Mouse (Mus musculus) liver, adult 2 months (tissue): ENCODE data around the gene Trim38. TPM values are rescaled to one million over a fixed set of nuclear protein-coding genes. Genes with fewer than 3 reads are reported as not detected.

Source experiments
- DNase-seq: peaks from one replicate; pipeline ENCODE4 v3.0.0-alpha.2; 2011; ENCODE audit warnings: low read depth, low spot score; ENCODE audit errors: extremely low read depth
- H3K27ac ChIP-seq: fragments of 200-500 bp; replicated peaks from 2 replicates; pipeline ENCODE4 v1.5.1; 2012; ENCODE audit warnings: low read depth, mild to moderate bottlenecking, control low read depth, inconsistent platforms, low read length; ENCODE audit not compliant: insufficient read depth
- H3K27me3 ChIP-seq: fragments of 200-500 bp; 2 replicates; pipeline ENCODE4 v1.6.1; 2012; ENCODE audit warnings: mild to moderate bottlenecking, moderate library complexity, low read length, inconsistent platforms; ENCODE audit not compliant: control insufficient read depth, insufficient read depth
- H3K36me3 ChIP-seq: fragments of 200-500 bp; 2 replicates; pipeline ENCODE4 v1.6.1; 2012; ENCODE audit warnings: low read length, inconsistent platforms; ENCODE audit not compliant: control insufficient read depth, insufficient read depth
- H3K4me1 ChIP-seq: fragments of 200-500 bp; 2 replicates; pipeline ENCODE4 v1.6.1; 2011; ENCODE audit warnings: low read length; ENCODE audit not compliant: control insufficient read depth, insufficient read depth
- H3K4me3 ChIP-seq: fragments of 200-500 bp; 2 replicates; pipeline ENCODE4 v1.5.1; 2011; ENCODE audit warnings: low read depth, mild to moderate bottlenecking, control low read depth, low read length, moderate library complexity; ENCODE audit not compliant: insufficient read depth
- H3K79me2 ChIP-seq: fragments of 200-500 bp; 2 replicates; pipeline ENCODE4 v1.6.1; 2012; ENCODE audit warnings: inconsistent platforms, mild to moderate bottlenecking, low read length, moderate library complexity; ENCODE audit not compliant: control insufficient read depth, insufficient read depth
- H3K9ac ChIP-seq: fragments of 200-500 bp; 2 replicates; pipeline ENCODE4 v1.6.1; 2012; ENCODE audit warnings: low read depth, mild to moderate bottlenecking, control low read depth, inconsistent platforms, low read length
- CTCF ChIP-seq: fragments of 200-500 bp; IDR thresholded peaks from 2 replicates; pipeline ENCODE4 v1.5.1; 2011; ENCODE audit warnings: low read depth, low read length, control low read depth
- POLR2A ChIP-seq: fragments of 200-500 bp; IDR thresholded peaks from 2 replicates; pipeline ENCODE4 v1.6.1; 2011; ENCODE audit warnings: low read length, control low read depth; ENCODE audit not compliant: insufficient read depth; ENCODE audit errors: extremely low read depth
- WGBS: fragments of 180-500 bp; shearing (Covaris S2); methylation state at CpG from one replicate; pipeline ENCODE4 v1.1.7; 2018; 5-methylcytosine and 5-hydroxymethylcytosine counted together
- polyA plus RNA-seq: library from polyadenylated mRNA; depleted of rRNA; stranded (reverse); fragments of >200 nt; gene quantifications from 2 replicates; pipeline ENCODE4 v1.2.3, GENCODE M21; 2012
- total RNA-seq: library from RNA; depleted of rRNA; stranded (reverse); fragments of >200 nt; gene quantifications from 2 replicates; pipeline ENCODE4 v1.2.3, GENCODE M21; 2014

Trim38 gene
- total and polyA plus RNA-seq, 2 experiments, result not detected

- H3K27ac ChIP-seq, result no peak overlapping the region
- no peaks in the 10 kb centered on the region for H3K27me3 ChIP-seq
- TF ChIP-seq POLR2A, result no peak
- no peak for TF ChIP-seq CTCF
- no peak overlapping the region for H3K4me3 ChIP-seq
- H3K79me2 ChIP-seq, result no peaks in the 10 kb centered on the region
- peaks cover 7% of the 10 kb centered on the region; the same call in 1 of the 2 replicates for H3K4me1 ChIP-seq
- no peak overlapping the region for H3K9ac ChIP-seq
- DNase-seq, result peak; percentile 91
- H3K36me3 ChIP-seq, result no peaks in the 10 kb centered on the region
Measured at GRCm38 (mm10) chr13:23766772-23767171, 2.9 kb upstream of the Trim38 start.

GRCm38 (mm10) chr13:23768834-23769397 is 797 bp upstream of the Trim38 start:
- no peak for DNase-seq
- no peak overlapping the region for H3K27ac ChIP-seq
- TF ChIP-seq POLR2A (no peak), CTCF (no peak)
- H3K4me1 ChIP-seq, result peaks cover 7% of the 10 kb centered on the region; the same call in 1 of the 2 replicates
- no peak overlapping the region for H3K4me3 ChIP-seq
- no peaks in the 10 kb centered on the region for H3K79me2 ChIP-seq
- 69% methylated on average over 5 of the region's 5 CpGs for WGBS
- H3K36me3 ChIP-seq, result no peaks in the 10 kb centered on the region
- no peak overlapping the region for H3K9ac ChIP-seq
- H3K27me3 ChIP-seq, result no peaks in the 10 kb centered on the region

GRCm38 (mm10) chr13:23772561-23773313 is 3.0 kb downstream of the Trim38 start:
- H3K36me3 ChIP-seq, result no peaks in the 10 kb centered on the region
- no peak for TF ChIP-seq POLR2A
- TF ChIP-seq CTCF, result no peak
- no peak overlapping the region for H3K27ac ChIP-seq
- no peaks in the 10 kb centered on the region for H3K79me2 ChIP-seq
- no peaks in the 10 kb centered on the region for H3K4me1 ChIP-seq
- H3K27me3 ChIP-seq, result no peaks in the 10 kb centered on the region
- H3K4me3 ChIP-seq, result no peak overlapping the region
- DNase-seq, result no peak
- WGBS, result 36% methylated on average over 21 of the region's 21 CpGs
- H3K9ac ChIP-seq, result no peak overlapping the region

- Histone ChIP-seq H3K79me2 (no peaks in the 10 kb centered on the region), H3K4me3 (no peak overlapping the region), H3K36me3 (no peaks in the 10 kb centered on the region), H3K27me3 (no peaks in the 10 kb centered on the region), H3K4me1 (peaks cover 4% of the 10 kb centered on the region; the same call in 1 of the 2 replicates), H3K9ac (no peak overlapping the region), H3K27ac (no peak overlapping the region)
- TF ChIP-seq POLR2A, result no peak
- TF ChIP-seq CTCF, result no peak
- WGBS, result 59% methylated on average over 7 of the region's 7 CpGs
- peak; percentile 85 for DNase-seq
Measured at GRCm38 (mm10) chr13:23778339-23778738, 8.6 kb downstream of the Trim38 start.

GRCm38 (mm10) chr13:23779025-23779424 is 9.3 kb downstream of the Trim38 start:
- no peak for TF ChIP-seq POLR2A
- no peak for DNase-seq
- H3K36me3 ChIP-seq, result no peaks in the 10 kb centered on the region
- 89% methylated on average over 4 of the region's 4 CpGs for WGBS
- H3K27ac ChIP-seq, result no peak overlapping the region
- no peak overlapping the region for H3K4me3 ChIP-seq
- no peaks in the 10 kb centered on the region for H3K79me2 ChIP-seq
- no peaks in the 10 kb centered on the region for H3K27me3 ChIP-seq
- no peak overlapping the region for H3K9ac ChIP-seq
- H3K4me1 ChIP-seq, result peaks cover 4% of the 10 kb centered on the region; the same call in 1 of the 2 replicates

GRCm38 (mm10) chr13:23792520-23792919 is 22.8 kb downstream of the Trim38 start:
- TF ChIP-seq POLR2A, result no peak
- peak; percentile 50 for TF ChIP-seq CTCF

More at GRCm38 (mm10) chr13:23792520-23792919, 22.8 kb downstream of the Trim38 start:
- WGBS, result 10% methylated on average over 2 of the region's 2 CpGs
- Histone ChIP-seq H3K36me3 (no peaks in the 10 kb centered on the region), H3K79me2 (no peaks in the 10 kb centered on the region), H3K27ac (no peak overlapping the region), H3K4me1 (no peaks in the 10 kb centered on the region; the same call in 1 of the 2 replicates), H3K27me3 (no peaks in the 10 kb centered on the region), H3K9ac (no peak overlapping the region; the same call in 1 of the 2 replicates), H3K4me3 (no peak overlapping the region)
- peak; percentile 79 for DNase-seq
